Mouse (Mus musculus) cerebellum, adult 9-11 months (tissue): ENCODE measurements around the gene Gbp3.

Source experiments
- DNase-seq: peaks from one replicate; pipeline ENCODE4 v3.0.0; 2022

Gene Gbp3

GRCm38 (mm10) chr3:142559632-142560228 lies at the start of gene Gbp3:
Gbp3 (plus strand) TSS chr3:142560026.
- no peak for DNase-seq

- DNase-seq, result no peak
Observed at GRCm38 (mm10) chr3:142528116-142528515, 31.7 kb upstream of the Gbp3 start.

GRCm38 (mm10) chr3:142529597-142529996 lies 30.2 kb upstream of the Gbp3 start:
- DNase-seq, result no peak

- no peak for DNase-seq
Observed at GRCm38 (mm10) chr3:142530087-142530953, 29.5 kb upstream of the Gbp3 start, which contains the start of gene Gbp7. Gbp7 (plus strand) TSS chr3:142530342.

- no peak for DNase-seq
Observed at GRCm38 (mm10) chr3:142531595-142531994, 28.2 kb upstream of the Gbp3 start.

- no peak for DNase-seq
Observed at GRCm38 (mm10) chr3:142533185-142533584, 26.6 kb upstream of the Gbp3 start.

- no peak for DNase-seq
Observed at GRCm38 (mm10) chr3:142535667-142536066, 24.2 kb upstream of the Gbp3 start.

- no peak for DNase-seq
Observed at GRCm38 (mm10) chr3:142541391-142541790, 18.4 kb upstream of the Gbp3 start.

- peak; percentile 8 for DNase-seq
Observed at GRCm38 (mm10) chr3:142542776-142543175, 17.1 kb upstream of the Gbp3 start.

GRCm38 (mm10) chr3:142546690-142547089 lies 13.1 kb upstream of the Gbp3 start:
- no peak for DNase-seq

GRCm38 (mm10) chr3:142550052-142550676 lies 9.7 kb upstream of the Gbp3 start:
- no peak for DNase-seq

GRCm38 (mm10) chr3:142554601-142555000 lies 5.2 kb upstream of the Gbp3 start:
- no peak for DNase-seq

GRCm38 (mm10) chr3:142555623-142556022 lies 4.2 kb upstream of the Gbp3 start:
- DNase-seq, result no peak

GRCm38 (mm10) chr3:142560296-142560948 lies 596 bp downstream of the Gbp3 start:
- DNase-seq, result peak; percentile 64

GRCm38 (mm10) chr3:142561045-142561646 lies 1.3 kb downstream of the Gbp3 start:
- DNase-seq, result no peak

- DNase-seq, result no peak
Observed at GRCm38 (mm10) chr3:142561666-142562065, 1.8 kb downstream of the Gbp3 start.

- DNase-seq, result peak; percentile 34
Observed at GRCm38 (mm10) chr3:142567490-142567889, 7.7 kb downstream of the Gbp3 start.

GRCm38 (mm10) chr3:142570738-142571137 lies 10.9 kb downstream of the Gbp3 start:
- DNase-seq, result no peak

- no peak for DNase-seq
Observed at GRCm38 (mm10) chr3:142577108-142577507, 17.3 kb downstream of the Gbp3 start.

GRCm38 (mm10) chr3:142578342-142578741 lies 18.5 kb downstream of the Gbp3 start:
- DNase-seq, result no peak

GRCm38 (mm10) chr3:142583067-142583466 lies 23.2 kb downstream of the Gbp3 start:
- DNase-seq, result no peak

- DNase-seq, result no peak
Observed at GRCm38 (mm10) chr3:142587386-142587785, 27.6 kb downstream of the Gbp3 start.

GRCm38 (mm10) chr3:142588888-142589287 lies 29.1 kb downstream of the Gbp3 start:
- DNase-seq, result no peak
